Mouse (Mus musculus) stomach, embryonic 14.5 days (tissue): ENCODE measurements around the gene H2-Q7. TPM values are rescaled to one million over a fixed set of nuclear protein-coding genes. Genes with fewer than 3 reads are reported as not detected.
A peak's percentile ranks its signal among the peaks of the same experiment; 100 is the strongest.
"Not testable (repeated sequence)": the region's sequence is repeated elsewhere in the genome, so short reads cannot be mapped to it uniquely, and the experiment has no call there.

ENCODE experiments used
- ATAC-seq: fragments of 200-750 bp; cut with Nextera tagmentation; 2 replicates; pipeline ENCODE4 v1.8.0; 2017; ENCODE audit warnings: low read depth, moderate TSS enrichment; ENCODE audit not compliant: insufficient number of reproducible peaks, insufficient read depth, low FRiP score
- H3K27ac ChIP-seq: fragments of 300-500 bp; sonication (generic); 2 replicates; pipeline ENCODE4 v1.5.1; 2014; ENCODE audit warnings: mild to moderate bottlenecking, low read length, moderate library complexity, mixed read lengths
- H3K27me3 ChIP-seq: fragments of 300-500 bp; sonication (generic); 2 replicates; pipeline ENCODE4 v1.6.1; 2014; ENCODE audit warnings: low read length, control low read depth, mixed read lengths; ENCODE audit not compliant: control insufficient read depth, insufficient read depth
- H3K36me3 ChIP-seq: fragments of 300-500 bp; sonication (generic); 2 replicates; pipeline ENCODE4 v1.6.1; 2014; ENCODE audit warnings: mild to moderate bottlenecking, control low read depth, low read length, moderate library complexity, mixed read lengths; ENCODE audit not compliant: control insufficient read depth, insufficient read depth
- H3K4me1 ChIP-seq: fragments of 300-500 bp; sonication (generic); 2 replicates; pipeline ENCODE4 v1.6.1; 2014; ENCODE audit warnings: low read length, control low read depth, mixed read lengths; ENCODE audit not compliant: control insufficient read depth, insufficient read depth
- H3K4me2 ChIP-seq: fragments of 300-500 bp; sonication (generic); replicated peaks from 2 replicates; pipeline ENCODE4 v1.6.1; 2014; ENCODE audit warnings: low read depth, low read length, control low read depth
- H3K4me3 ChIP-seq: fragments of 300-500 bp; sonication (generic); 2 replicates; pipeline ENCODE4 v1.5.1; 2014; ENCODE audit warnings: low read depth, low read length, control low read depth
- H3K9ac ChIP-seq: fragments of 300-500 bp; sonication (generic); replicated peaks from 2 replicates; pipeline ENCODE4 v1.6.1; 2014; ENCODE audit warnings: low read depth, mild to moderate bottlenecking, control low read depth, low read length, moderate library complexity, mixed read lengths
- H3K9me3 ChIP-seq: fragments of 300-500 bp; sonication (generic); 2 replicates; pipeline ENCODE4 v1.6.1; 2016; ENCODE audit warnings: low read depth, low read length, control low read depth; ENCODE audit not compliant: control insufficient read depth
- WGBS: fragments of 180-500 bp; shearing (Covaris S2); extraction: QIAGEN DNeasy Blood & Tissue Kit; methylation state at CpG from one replicate; pipeline ENCODE4 v1.1.7; 2014; 5-methylcytosine and 5-hydroxymethylcytosine counted together
- polyA plus RNA-seq: library from polyadenylated mRNA; unstranded; fragments of >200 nt; fragmentation: Nextera tagmentation; extraction: Ambion mirVana; gene quantifications from 2 replicates; pipeline ENCODE4 v1.2.1, GENCODE M21; 2014

The H2-Q7 gene
- polyA plus RNA-seq, 1 experiment from 2014 or later = 4.6 TPM

GRCm38 (mm10) chr17:35442376-35442775 lies 3.4 kb downstream of the H2-Q7 start:
- 89% methylated on average over 2 of the region's 2 CpGs for WGBS
- H3K27me3 ChIP-seq, H3K9ac ChIP-seq, H3K4me3 ChIP-seq, H3K27ac ChIP-seq, H3K4me2 ChIP-seq, H3K4me1 ChIP-seq, H3K9me3 ChIP-seq, H3K36me3 ChIP-seq, ATAC-seq: not testable (repeated sequence)

- not testable (repeated sequence) for H3K9ac ChIP-seq, H3K4me2 ChIP-seq, H3K4me1 ChIP-seq, ATAC-seq, H3K27ac ChIP-seq, H3K4me3 ChIP-seq, H3K27me3 ChIP-seq, H3K36me3 ChIP-seq, H3K9me3 ChIP-seq
- WGBS = 85% methylated on average over 2 of the region's 2 CpGs
Measured at GRCm38 (mm10) chr17:35444510-35444909, 5.6 kb downstream of the H2-Q7 start.

- not testable (repeated sequence) for H3K4me3 ChIP-seq, H3K9me3 ChIP-seq, H3K27ac ChIP-seq, H3K9ac ChIP-seq, H3K4me1 ChIP-seq, H3K27me3 ChIP-seq, ATAC-seq, H3K4me2 ChIP-seq, H3K36me3 ChIP-seq
- WGBS = no CpG with 5 or more reads among the region's 1 CpGs
Measured at GRCm38 (mm10) chr17:35458247-35458646, 19.3 kb downstream of the H2-Q7 start.

- H3K4me1 ChIP-seq, H3K4me3 ChIP-seq, H3K27ac ChIP-seq, H3K27me3 ChIP-seq, H3K9me3 ChIP-seq, H3K36me3 ChIP-seq, ATAC-seq, H3K9ac ChIP-seq, H3K4me2 ChIP-seq: not testable (repeated sequence)
- WGBS = 62% methylated on average over 3 of the region's 9 CpGs
Measured at GRCm38 (mm10) chr17:35460513-35461341, 21.8 kb downstream of the H2-Q7 start.

GRCm38 (mm10) chr17:35465651-35466050 lies 26.7 kb downstream of the H2-Q7 start:
- not testable (repeated sequence) for H3K27ac ChIP-seq, H3K9ac ChIP-seq, H3K4me2 ChIP-seq, H3K4me1 ChIP-seq, H3K9me3 ChIP-seq, ATAC-seq, H3K36me3 ChIP-seq, H3K4me3 ChIP-seq
- WGBS = 6% methylated on average over 8 of the region's 8 CpGs
- peaks cover 16% of the 10 kb centered on the region; the same call in 1 of the 2 replicates for H3K27me3 ChIP-seq

- not testable (repeated sequence) for H3K4me1 ChIP-seq
- WGBS = 52% methylated on average over 3 of the region's 3 CpGs
Measured at GRCm38 (mm10) chr17:35468936-35469335, 30.0 kb downstream of the H2-Q7 start.

GRCm38 (mm10) chr17:35469842-35470751 lies 31.1 kb downstream of the H2-Q7 start, which contains the start of gene H2-Q10:
Gene H2-Q10 (plus strand): TSS chr17:35470089.
- no peak for ATAC-seq
- Histone ChIP-seq H3K4me3 (peak within 1 kb of the TSS; percentile 41), H3K9ac (no peak within 1 kb of the TSS; the same call in 1 of the 2 replicates), H3K36me3 (no peaks in the 10 kb centered on the region), H3K9me3 (no peaks in the 10 kb centered on the region), H3K4me2 (peak within 1 kb of the TSS; percentile 78), H3K4me1 (0 out of 2 replicates have a peak, but pooled peaks cover 5% of the 10 kb centered on the region), H3K27ac (no peak within 1 kb of the TSS), H3K27me3 (peaks cover 18% of the 10 kb centered on the region; the same call in 1 of the 2 replicates)
- WGBS = 1% methylated on average over 76 of the region's 80 CpGs

More at GRCm38 (mm10) chr17:35468936-35469335, 30.0 kb downstream of the H2-Q7 start:
- not testable (repeated sequence) for H3K36me3 ChIP-seq, ATAC-seq, H3K27ac ChIP-seq, H3K9ac ChIP-seq, H3K4me2 ChIP-seq, H3K9me3 ChIP-seq, H3K4me3 ChIP-seq
- peaks cover 18% of the 10 kb centered on the region; the same call in 1 of the 2 replicates for H3K27me3 ChIP-seq

- Histone ChIP-seq H3K4me1 (no peaks in the 10 kb centered on the region), H3K4me2 (no peak overlapping the region), H3K27me3 (no peaks in the 10 kb centered on the region), H3K27ac (no peak overlapping the region), H3K4me3 (no peak overlapping the region), H3K9me3 (no peaks in the 10 kb centered on the region), H3K36me3 (no peaks in the 10 kb centered on the region), H3K9ac (no peak overlapping the region)
- no peak for ATAC-seq
- under 1% methylated on average over 9 of the region's 9 CpGs for WGBS
Measured at GRCm38 (mm10) chr17:35484066-35484465, 45.1 kb downstream of the H2-Q7 start.
